Mouse (Mus musculus) testis, adult 2 months (tissue): ENCODE data around the gene Rbm39.

Experiments used
- CTCF ChIP-seq: fragments of 200-500 bp; IDR thresholded peaks from 2 replicates; pipeline ENCODE4 v1.5.1; 2012; ENCODE audit warnings: low read depth, mild to moderate bottlenecking, inconsistent platforms, low read length, moderate library complexity; ENCODE audit not compliant: control insufficient read depth, insufficient read depth, insufficient replicate concordance
- POLR2A ChIP-seq: fragments of 200-500 bp; IDR thresholded peaks from 2 replicates; pipeline ENCODE4 v1.6.1; 2012; ENCODE audit warnings: low read depth, mild to moderate bottlenecking, inconsistent platforms, low read length, moderate library complexity; ENCODE audit not compliant: control insufficient read depth

DNA sequence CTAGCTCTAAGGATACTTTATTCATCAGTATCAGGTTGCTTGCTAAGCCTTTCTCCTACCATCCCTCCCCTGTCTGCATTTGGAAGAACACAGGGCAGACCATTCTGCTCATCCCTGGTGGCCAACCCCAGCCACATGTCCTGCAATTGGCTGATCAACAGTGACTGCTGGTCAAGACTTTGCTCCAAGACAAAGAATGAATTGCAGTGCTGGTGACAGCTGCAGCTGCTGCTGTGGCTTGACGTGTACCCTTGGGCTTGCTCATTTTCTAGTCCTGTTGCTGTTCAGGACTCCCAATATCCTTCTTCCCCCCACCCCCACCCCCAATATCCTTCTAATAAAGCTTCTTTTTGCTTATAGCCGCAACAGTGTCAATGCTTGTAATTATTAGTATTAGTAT is 12.0 kb upstream of the Rbm39 start:
- TF ChIP-seq CTCF (no peak), POLR2A (no peak)
